Mouse (Mus musculus): ENCODE measurements at regions not wholly inside any gene's neighbourhood (a gene's known extent, or its start where the extent isn't known, plus 50 kb on each side); places are given as distances from the start of the nearest gene placed in this dataset.

DNA sequence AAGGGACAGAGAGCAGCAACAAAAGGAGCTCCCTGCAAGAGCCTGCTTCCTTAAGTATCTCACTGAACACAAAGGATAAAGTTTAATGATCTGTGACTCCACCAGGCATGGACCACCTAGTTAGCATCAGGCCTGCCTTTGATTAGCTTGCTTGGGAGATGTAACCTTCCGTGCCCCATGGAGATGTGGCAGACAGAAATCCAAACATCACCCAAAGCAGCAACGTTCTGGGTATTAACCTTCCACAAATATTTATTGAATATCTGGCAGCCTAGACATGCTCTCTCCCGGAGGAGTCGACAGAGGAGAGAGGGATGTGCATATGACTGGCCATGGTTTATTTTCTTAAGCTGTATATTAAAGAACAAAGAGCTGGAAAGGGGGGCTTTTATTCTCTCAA lies 67.6 kb upstream of the Arhgap28 start:
- no peak for TF ChIP-seq CTCF (IDR thresholded peaks at IDR 0.05; ENCODE audit: low read depth, low read length)
- no peak for TF ChIP-seq POLR2A (IDR thresholded peaks at IDR 0.05; ENCODE audit: extremely low read depth, insufficient read depth, low read length)
